Mouse (Mus musculus): ENCODE measurements around the gene Gm8439.

GRCm38 (mm10) chr4:120631828-120632227, 43.3 kb downstream of the Gm8439 start:
- TF ChIP-seq E2F4 (IDR thresholded peaks at IDR 0.05; ENCODE audit: insufficient read depth) (no peak), POLR2AphosphoS2 (IDR thresholded peaks at IDR 0.05; ENCODE audit: insufficient read length, low read depth) (no peak), POLR2A (IDR thresholded peaks at IDR 0.05; ENCODE audit: insufficient read length, low read depth) (no peak), MYOG (IDR thresholded peaks at IDR 0.05; ENCODE audit: control insufficient read depth in 1 of 3, insufficient read depth in 1 of 3, insufficient read length in 2 of 3, low read depth in 2 of 3) (no peak), TCF12 (IDR thresholded peaks at IDR 0.05; ENCODE audit: insufficient read depth, poor library complexity, severe bottlenecking) (no peak), MYOD1 (IDR thresholded peaks at IDR 0.05; ENCODE audit: control insufficient read depth in 1 of 3, insufficient read length in 2 of 3, low read depth in 2 of 3) (no peak), CEBPB (IDR thresholded peaks at IDR 0.05; ENCODE audit: insufficient read depth, poor library complexity, severe bottlenecking) (no peak), MAX (IDR thresholded peaks at IDR 0.05; ENCODE audit: low read depth) (no peak), TCF3 (IDR thresholded peaks at IDR 0.05; ENCODE audit: insufficient read length, low read depth) (no peak), USF1 (IDR thresholded peaks at IDR 0.05; ENCODE audit: low read depth) (no peak), SRF (IDR thresholded peaks at IDR 0.05; ENCODE audit: control insufficient read depth, insufficient read length, low read depth) (no peak), REST (IDR thresholded peaks at IDR 0.05; ENCODE audit: insufficient read depth, insufficient read length) (no peak)
